Mouse (Mus musculus): ENCODE results near the gene Ethe1.
"Not testable (repeated sequence)": the region's sequence is repeated elsewhere in the genome, so short reads cannot be mapped to it uniquely, and the experiment has no call there.

Gene Ethe1

GRCm38 (mm10) chr7:24617763-24618162 lies 30.4 kb downstream of the Ethe1 start:
- no peak for DNase-seq

GRCm38 (mm10) chr7:24618374-24618773 lies 31.0 kb downstream of the Ethe1 start:
- DNase-seq, result not testable (repeated sequence)

GRCm38 (mm10) chr7:24619671-24620397 lies 32.5 kb downstream of the Ethe1 start:
- no peak for DNase-seq

- DNase-seq, result no peak
Measured at GRCm38 (mm10) chr7:24621193-24621592, 33.9 kb downstream of the Ethe1 start.

GRCm38 (mm10) chr7:24622967-24623366 lies 35.6 kb downstream of the Ethe1 start:
- no peak for DNase-seq

GRCm38 (mm10) chr7:24628685-24629610 lies 41.6 kb downstream of the Ethe1 start:
- DNase-seq, result peak; percentile 91

- DNase-seq, result no peak
Measured at GRCm38 (mm10) chr7:24629672-24630071, 42.3 kb downstream of the Ethe1 start.

- no peak for DNase-seq
Measured at GRCm38 (mm10) chr7:24630116-24630880, 43.0 kb downstream of the Ethe1 start.

GRCm38 (mm10) chr7:24636264-24636663 lies 48.9 kb downstream of the Ethe1 start, which contains the start of gene Lypd3:
Lypd3 (plus strand) TSS chr7:24636550.
- no peak for DNase-seq

GRCm38 (mm10) chr7:24637046-24637445 lies 49.7 kb downstream of the Ethe1 start:
- no peak for DNase-seq

GRCm38 (mm10) chr7:24638026-24638856 lies 50.9 kb downstream of the Ethe1 start:
- DNase-seq, result peak; percentile 55

GRCm38 (mm10) chr7:24640450-24640849 lies 53.1 kb downstream of the Ethe1 start:
- DNase-seq, result no peak

GRCm38 (mm10) chr7:24642491-24642890 lies 55.1 kb downstream of the Ethe1 start:
- DNase-seq, result peak; percentile 78

- no peak for DNase-seq
Measured at GRCm38 (mm10) chr7:24644492-24644891, 57.1 kb downstream of the Ethe1 start.

GRCm38 (mm10) chr7:24644996-24645395 lies 57.7 kb downstream of the Ethe1 start:
- DNase-seq, result no peak

GRCm38 (mm10) chr7:24646486-24646885 lies 59.1 kb downstream of the Ethe1 start:
- peak; percentile 14 for DNase-seq

GRCm38 (mm10) chr7:24653681-24654080 lies 66.3 kb downstream of the Ethe1 start:
- DNase-seq, result peak; percentile 77

Measured in lung, postnatal 36 days (tissue).